Mouse (Mus musculus) gastrocnemius, postnatal 36 days (tissue): Measurements from ENCODE around the gene Samhd1. TPM values are rescaled to one million over a fixed set of nuclear protein-coding genes. Genes with fewer than 3 reads are reported as not detected.

ENCODE experiments used
- DNase-seq, 2 experiments: peaks; one replicate each; pipeline ENCODE4 v3.0.0; 2022
- intact Hi-C: fragments of 180-260 bp; cut with DNase I; formaldehyde crosslinking; loops from one replicate; pipeline ENCODE4 v1.15.1; 2025
- total RNA-seq, 2 experiments: library from RNA; stranded (reverse); gene quantifications; 2 replicates each; pipeline ENCODE4 v1.2.3; 2021

The Samhd1 gene
- total RNA-seq, 2 experiments from 2014 or later, result 12.9 to 13.2 TPM

DNA sequence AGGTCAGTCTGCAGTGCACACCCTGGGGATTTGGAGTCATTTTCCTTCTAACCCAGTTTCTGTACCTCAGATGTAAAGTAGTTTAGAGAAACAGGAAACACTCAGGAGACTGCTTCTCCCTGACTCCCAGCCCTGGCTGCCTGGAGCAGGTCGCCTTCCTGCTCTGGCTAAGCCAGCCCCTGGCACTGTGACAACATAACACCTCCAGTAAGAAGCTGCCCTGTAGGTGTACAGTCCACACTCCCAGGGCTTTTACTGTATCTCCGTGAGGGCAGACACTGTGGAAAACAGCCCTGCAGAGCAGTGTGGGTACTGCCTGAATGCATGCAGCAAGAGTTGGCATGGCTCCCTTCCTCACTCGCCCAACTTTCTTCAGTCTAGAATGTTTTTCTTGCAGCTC, 59.4 kb downstream of the Samhd1 start:
- no peak for DNase-seq
- intact Hi-C loops, result no loop called here

DNA sequence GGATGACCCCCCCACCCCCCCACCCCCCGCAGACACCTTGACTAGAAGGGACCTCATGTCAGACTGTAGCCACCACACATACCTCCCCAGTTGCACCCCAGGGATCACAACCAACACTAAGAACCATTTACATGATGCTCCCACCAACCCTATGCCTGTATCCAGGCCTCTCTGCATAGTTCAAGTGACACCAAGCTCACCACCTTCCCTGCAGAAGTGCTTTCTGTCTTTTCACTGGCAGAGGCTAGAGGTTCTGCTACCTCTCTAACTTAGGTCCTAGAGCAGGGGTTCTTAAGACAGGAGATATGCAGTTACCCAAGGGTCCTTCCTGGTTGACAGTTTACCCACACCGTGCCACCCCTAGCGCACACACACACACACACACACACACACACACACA, 59.8 kb downstream of the Samhd1 start:
- DNase-seq, result no peak
- intact Hi-C loops, result no loop called here

- intact Hi-C loops, result no loop called here
- DNase-seq, result no peak
These were observed 60.3 kb downstream of the Samhd1 start for GRCm38 (mm10) chr2:157074772-157075171.

GRCm38 (mm10) chr2:157074186-157074724, 60.8 kb downstream of the Samhd1 start:
- intact Hi-C loops, result no loop called here

GRCm38 (mm10) chr2:157073378-157074052, 61.5 kb downstream of the Samhd1 start:
- no peak for DNase-seq
- intact Hi-C loops, result no loop called here

More at GRCm38 (mm10) chr2:157074186-157074724, 60.8 kb downstream of the Samhd1 start:
- no peak for DNase-seq

- intact Hi-C loops, result no loop called here
- no peak for DNase-seq
These were observed 62.6 kb downstream of the Samhd1 start for GRCm38 (mm10) chr2:157072316-157072990.

DNA sequence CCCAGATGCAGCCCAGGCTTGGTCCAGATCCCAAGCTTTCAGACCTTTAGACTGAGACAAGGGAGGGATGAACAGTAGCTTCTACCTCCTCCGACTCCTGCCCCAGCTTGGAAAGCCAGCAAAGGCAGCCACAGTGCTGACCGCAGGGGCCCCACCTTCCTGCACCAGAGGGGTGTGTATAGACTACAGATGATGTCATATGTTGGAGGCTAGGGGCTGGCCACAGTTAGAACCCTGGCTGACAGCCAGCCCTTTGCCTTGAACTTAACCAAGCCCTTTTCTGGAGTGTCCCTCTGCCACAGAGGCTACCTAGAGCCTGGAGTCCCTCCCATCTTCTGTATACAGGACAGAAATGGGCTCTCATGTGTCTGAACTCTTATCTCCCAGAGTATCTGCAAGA, 63.5 kb downstream of the Samhd1 start:
- peak in 1 of 2 experiments; percentile 73 for DNase-seq
- intact Hi-C loops, result no loop called here

- intact Hi-C loops, result no loop called here
- no peak for DNase-seq
These were observed 64.7 kb downstream of the Samhd1 start for GRCm38 (mm10) chr2:157070365-157070764.

DNA sequence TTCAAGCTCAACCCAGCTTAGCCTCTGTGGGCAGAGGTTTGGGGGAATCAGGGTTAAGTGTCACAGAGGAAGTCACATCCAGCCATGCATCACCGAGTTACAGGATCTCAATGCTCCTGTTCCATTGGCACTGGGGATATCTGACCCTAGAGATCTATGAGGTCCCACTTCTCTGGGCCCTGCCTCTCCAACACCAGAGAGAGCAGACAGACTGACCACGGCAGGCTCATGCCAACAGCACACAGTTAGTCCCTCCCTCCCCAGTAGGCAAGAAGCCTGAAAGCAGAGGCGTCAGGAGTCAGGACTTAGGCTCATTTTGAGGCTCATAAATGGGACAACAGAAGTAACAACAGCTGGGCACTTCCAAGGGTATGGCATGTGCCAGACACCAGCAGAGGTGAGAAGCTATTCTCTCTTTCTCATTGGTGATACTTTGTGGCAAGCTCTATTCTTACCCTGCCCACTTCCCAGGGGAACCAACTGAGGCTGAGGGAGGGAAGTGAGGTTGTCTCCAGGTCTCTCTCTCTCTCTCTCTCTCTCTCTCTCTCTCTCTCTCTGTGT, 65.2 kb downstream of the Samhd1 start:
- intact Hi-C loops, result no loop called here
- DNase-seq, result no peak

GRCm38 (mm10) chr2:157069355-157069735, 65.7 kb downstream of the Samhd1 start:
- DNase-seq, result peak in 1 of 2 experiments; percentile 38
- intact Hi-C loops, result no loop called here

DNA sequence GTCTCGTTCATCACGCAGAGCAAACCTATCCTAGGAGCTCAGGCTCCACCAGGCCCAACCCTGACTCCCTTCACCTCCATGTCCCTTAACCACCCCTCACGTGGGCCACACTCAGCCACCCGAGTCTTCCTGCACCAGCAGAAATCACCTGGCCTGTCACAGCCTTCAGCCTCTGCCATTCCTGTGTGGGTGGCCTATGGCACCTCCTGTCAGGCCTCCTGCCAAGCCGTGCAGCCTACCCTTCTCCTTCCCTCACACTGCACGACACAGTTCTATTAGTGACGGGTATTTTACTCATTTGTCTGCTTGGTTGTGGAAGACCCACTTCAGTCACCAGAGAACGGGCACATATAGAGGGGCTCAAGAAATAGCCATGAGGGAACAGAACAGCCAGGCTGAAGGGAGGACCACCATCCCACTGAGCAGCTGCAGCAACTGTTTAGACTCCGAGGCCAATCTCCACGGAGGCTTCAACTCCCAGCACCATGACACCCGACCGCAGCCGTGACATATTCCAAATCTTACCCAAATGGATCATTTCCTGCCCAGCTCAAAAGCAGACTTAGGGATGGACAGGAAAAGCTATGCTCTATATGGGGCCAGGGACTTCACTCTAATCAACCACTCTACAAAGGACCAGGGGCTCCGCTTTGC, 66.2 kb downstream of the Samhd1 start:
- intact Hi-C loops, result no loop called here
- DNase-seq, result no peak

- intact Hi-C loops, result no loop called here
- no peak for DNase-seq
These were observed 68.2 kb downstream of the Samhd1 start for GRCm38 (mm10) chr2:157066731-157067430.

- intact Hi-C loops, result no loop called here
- no peak for DNase-seq
These were observed 69.2 kb downstream of the Samhd1 start for GRCm38 (mm10) chr2:157065879-157066226.

GRCm38 (mm10) chr2:157064978-157065878, 69.8 kb downstream of the Samhd1 start:
- DNase-seq, result no peak
- intact Hi-C loops, result no loop called here

DNA sequence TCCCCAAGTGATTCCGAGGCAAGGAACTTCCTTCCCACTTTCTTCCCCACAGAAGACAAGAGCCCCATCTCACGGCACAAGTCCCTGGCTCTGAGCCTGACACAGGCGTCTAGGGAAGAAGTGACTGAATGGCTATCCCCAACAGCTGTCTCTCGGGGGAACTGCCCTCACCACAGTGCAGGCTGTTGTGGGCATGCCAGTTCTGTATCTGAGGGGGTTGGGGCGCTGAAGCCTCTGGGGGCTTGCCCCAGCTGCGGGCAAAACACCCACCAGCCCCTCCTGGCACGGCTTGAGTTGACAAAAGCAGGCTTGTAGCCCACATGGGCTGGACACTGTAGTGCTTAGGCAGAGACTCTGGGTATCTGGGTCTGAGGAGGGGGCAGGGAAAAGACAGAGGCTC, 70.9 kb downstream of the Samhd1 start:
- no peak for DNase-seq
- intact Hi-C loops, result no loop called here

DNA sequence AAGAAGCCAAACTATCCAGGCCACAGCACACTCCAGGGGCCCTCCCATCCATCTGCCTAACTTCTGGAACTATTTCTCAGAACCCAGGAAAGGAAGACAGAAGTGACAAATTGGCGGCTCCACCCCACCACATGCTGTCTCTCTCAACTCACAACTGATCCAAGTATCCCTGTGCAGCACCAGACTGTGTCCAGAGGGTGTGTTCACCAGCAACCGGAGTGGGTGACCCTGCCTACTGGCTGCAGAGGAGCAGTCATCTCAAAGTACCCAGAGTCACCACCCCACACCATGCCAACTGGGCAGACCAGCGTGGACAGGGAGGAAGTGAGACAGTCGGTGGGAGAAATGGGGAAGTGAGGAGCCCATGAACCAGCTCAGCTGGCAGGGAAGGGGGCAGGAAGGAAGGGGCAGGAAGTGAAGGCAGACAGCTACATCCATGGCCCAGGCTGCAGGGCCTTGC, 71.8 kb downstream of the Samhd1 start:
- intact Hi-C loops, result no loop called here
- no peak for DNase-seq

GRCm38 (mm10) chr2:157060557-157061305, 74.3 kb downstream of the Samhd1 start:
- intact Hi-C loops, result no loop called here
- no peak for DNase-seq

GRCm38 (mm10) chr2:157060037-157060436, 75.0 kb downstream of the Samhd1 start:
- intact Hi-C loops, result no loop called here
- no peak for DNase-seq

DNA sequence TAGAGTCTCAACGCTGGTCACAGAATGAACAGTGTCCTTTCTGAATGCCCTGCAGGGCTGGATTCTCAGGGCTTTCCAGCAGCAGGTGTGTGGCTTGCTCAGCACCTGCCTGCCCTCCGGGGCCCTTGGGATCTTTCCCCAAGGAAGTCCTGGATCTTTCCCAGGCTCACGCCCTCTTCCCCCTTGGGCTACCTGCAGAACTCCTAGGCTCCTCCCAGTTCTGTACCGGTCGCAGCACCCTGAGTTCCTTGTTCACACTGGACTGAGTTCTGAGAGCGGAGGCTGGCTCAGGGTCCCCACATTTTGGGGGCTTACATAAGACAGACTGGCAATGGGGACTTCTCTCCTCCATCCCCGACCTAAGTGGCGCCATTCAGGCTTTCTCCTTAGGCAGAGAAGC, 75.9 kb downstream of the Samhd1 start:
- no peak for DNase-seq
- intact Hi-C loops, result no loop called here
